Mouse (Mus musculus): Measurements from ENCODE around the gene Afdn. TPM values are rescaled to one million over a fixed set of nuclear protein-coding genes. Genes with fewer than 3 reads are reported as not detected.

Gene Afdn
- total RNA-seq (2014; fragmentation: Nextera tagmentation): 0.59 and 3.3 TPM in 2 replicates
- total RNA-seq (2017): 4.8 and 10.6 TPM in 2 replicates

DNA sequence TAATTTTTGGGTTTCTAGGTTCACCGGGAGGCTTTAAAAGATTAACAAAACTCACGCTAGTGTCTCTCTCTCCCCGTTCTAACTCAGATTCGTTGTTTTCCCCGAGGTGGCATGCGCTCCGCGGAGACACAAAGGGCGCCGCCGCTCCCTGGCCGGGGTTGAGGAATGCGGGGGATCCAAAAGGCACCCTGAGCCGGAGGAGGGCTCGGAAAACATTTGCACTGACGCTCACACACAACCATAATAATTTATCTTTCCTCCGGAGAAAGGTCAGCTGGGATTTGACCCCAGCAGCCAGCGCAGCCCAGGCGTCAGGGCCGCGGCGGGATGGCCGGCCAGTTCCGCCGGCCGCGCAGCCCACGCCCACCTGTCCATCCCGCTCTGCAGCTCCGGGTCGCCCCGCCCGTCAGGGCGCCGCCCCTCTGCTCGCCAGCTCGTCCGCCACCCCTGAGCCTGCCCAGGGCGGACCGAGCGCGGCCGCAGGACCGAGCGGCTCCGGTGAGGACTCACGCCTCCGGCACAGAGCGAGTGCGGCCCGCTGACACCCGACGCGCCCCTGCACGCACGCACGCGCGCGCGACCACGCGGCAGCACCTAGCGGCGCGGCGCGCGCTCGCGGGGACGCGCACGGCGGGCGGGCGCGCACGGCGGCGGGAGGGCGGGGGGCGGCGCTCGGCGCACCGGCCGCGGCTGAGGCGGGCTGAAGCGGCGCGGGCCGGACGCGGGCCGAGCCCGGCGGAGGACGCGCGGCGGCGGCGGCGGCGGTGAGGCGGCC lies at the start of gene Afdn:
Afdn (plus strand) TSS at position 687 of the 775 bp plus-strand sequence.
- peak; percentile 75 for ATAC-seq (replicated peaks; ENCODE audit: low FRiP score, low TSS enrichment, poor library complexity, severe bottlenecking)

- no peak for ATAC-seq (replicated peaks; ENCODE audit: low FRiP score, low TSS enrichment, poor library complexity, severe bottlenecking)
Measured at GRCm38 (mm10) chr17:13711173-13711572, 49.2 kb upstream of the Afdn start.

GRCm38 (mm10) chr17:13712116-13712515 lies 48.2 kb upstream of the Afdn start:
- no peak for ATAC-seq (replicated peaks; ENCODE audit: low FRiP score, low TSS enrichment, poor library complexity, severe bottlenecking)

GRCm38 (mm10) chr17:13712518-13712917 lies 47.8 kb upstream of the Afdn start:
- ATAC-seq (replicated peaks; ENCODE audit: low FRiP score, low TSS enrichment, poor library complexity, severe bottlenecking): no peak

GRCm38 (mm10) chr17:13714128-13714527 lies 46.2 kb upstream of the Afdn start:
- no peak for ATAC-seq (replicated peaks; ENCODE audit: low FRiP score, low TSS enrichment, poor library complexity, severe bottlenecking)

DNA sequence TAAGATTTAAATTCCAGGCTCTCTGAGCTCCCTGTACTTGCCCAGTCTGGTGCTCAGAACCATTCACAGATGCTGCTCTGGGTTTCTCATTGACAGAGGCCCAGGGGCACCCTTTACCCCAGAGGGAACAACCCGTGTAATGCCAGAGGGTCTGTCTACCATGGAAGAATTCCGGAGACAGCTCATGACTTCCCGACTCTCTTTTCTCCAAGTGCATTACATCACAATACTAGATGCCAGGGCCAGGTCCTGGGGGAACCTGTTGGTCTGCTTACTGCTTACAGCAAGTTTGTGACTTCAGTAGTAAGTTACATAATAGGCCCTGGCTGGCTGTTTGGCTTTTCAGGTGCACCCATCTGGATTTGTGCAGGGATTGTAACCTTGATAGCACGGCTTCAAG lies 45.7 kb upstream of the Afdn start:
- ATAC-seq (replicated peaks; ENCODE audit: low FRiP score, low TSS enrichment, poor library complexity, severe bottlenecking): no peak

DNA sequence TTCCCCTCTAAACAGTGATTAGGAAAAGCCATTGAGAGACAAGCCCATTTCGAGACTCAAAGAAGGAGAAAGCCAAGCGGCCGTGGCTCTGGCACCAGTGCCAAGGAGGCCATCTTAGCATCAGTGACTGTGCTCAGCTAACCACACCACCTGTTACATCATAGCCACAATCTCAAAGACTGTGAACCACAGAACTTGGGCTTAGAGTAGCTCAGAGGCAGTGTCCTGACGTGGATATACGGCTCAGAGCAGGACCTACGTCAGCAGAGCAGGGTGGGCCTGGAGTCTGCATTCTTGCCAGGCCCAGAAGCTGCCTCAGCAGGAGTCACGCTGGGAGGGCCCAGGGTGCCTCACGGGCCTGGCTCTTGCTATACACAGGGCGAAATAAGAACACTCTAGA lies 44.8 kb upstream of the Afdn start:
- 0 out of 2 replicates have a peak, but pooled peaks have one; percentile 41 for ATAC-seq (replicated peaks; ENCODE audit: low FRiP score, low TSS enrichment, poor library complexity, severe bottlenecking)

DNA sequence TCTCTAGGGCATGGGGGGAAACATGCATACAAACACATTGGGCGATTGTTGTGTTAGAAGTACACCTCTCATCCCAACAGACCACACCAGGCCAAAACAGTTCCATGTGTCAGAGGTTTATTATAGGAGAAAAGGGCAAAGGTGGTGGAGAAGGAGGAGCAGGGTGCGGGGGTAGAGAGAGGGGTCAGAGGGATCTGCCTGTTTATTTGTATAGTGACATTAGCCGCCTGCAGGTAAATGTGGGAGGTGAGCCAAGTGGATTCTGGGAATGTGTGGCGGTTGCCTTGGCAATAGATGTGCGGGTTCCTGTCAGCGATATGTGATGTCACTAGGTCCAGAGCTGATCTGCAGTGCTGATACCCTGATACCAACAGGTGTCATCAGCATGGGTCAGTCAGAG lies 44.0 kb upstream of the Afdn start:
- no peak for ATAC-seq (replicated peaks; ENCODE audit: low FRiP score, low TSS enrichment, poor library complexity, severe bottlenecking)

DNA sequence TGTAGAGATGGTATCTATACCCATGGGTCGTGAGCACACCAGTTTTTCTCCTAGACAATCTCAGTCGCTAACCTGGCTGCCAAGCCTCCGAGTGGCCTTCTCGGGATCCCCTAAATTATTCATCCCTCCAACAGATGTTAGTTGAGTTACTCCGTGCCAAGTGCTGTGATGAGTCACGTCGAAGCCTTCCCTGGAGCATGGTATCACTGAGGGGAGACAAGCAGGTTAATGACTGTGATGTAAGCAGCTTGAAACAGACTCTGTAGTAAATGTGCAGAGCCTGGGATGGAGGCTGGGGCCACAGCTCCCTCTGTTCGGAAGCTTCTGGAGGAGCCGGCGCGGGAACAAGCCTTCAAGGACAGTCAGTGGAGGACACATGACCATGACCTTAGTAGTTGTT lies 42.9 kb upstream of the Afdn start:
- no peak for ATAC-seq (replicated peaks; ENCODE audit: low FRiP score, low TSS enrichment, poor library complexity, severe bottlenecking)

GRCm38 (mm10) chr17:13720187-13720586 lies 40.2 kb upstream of the Afdn start:
- ATAC-seq (replicated peaks; ENCODE audit: low FRiP score, low TSS enrichment, poor library complexity, severe bottlenecking): no peak

DNA sequence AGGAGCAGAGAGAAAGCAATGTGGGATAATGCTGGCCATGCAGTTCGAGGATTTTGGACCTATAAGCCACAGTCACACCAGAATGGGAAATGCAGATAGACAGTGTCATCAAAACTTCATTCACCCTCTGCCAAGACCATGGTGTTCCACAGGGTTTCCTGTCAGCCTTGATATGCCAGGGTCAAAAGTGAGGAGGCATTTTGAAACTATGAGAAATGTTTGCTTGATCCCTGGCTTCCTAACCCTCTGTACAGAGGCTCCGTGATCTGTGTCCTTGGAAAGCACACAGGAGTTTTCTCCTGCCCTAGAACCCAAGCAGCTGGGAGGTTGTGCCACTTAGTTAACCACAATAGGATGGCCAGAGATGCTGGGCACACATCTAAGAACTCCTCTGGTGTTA lies 39.0 kb upstream of the Afdn start:
- no peak for ATAC-seq (replicated peaks; ENCODE audit: low FRiP score, low TSS enrichment, poor library complexity, severe bottlenecking)

DNA sequence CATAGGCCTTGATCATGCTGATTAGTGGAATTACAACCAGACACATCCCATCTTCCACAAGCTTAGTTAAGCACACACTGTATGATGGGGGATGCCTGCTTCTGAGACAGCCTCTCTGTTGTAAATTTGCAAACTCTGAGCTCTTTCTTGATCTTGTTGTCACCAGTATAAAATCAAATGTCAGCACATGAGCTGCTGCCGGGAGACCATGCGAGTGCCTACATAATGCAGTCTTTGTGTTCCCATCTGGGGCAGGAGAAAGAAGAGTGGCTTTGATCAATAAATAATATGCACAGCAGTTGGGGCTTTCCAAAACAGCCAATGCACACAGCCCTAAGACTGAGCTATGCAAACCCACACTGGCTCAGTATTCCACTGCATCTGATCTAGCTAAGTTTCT lies 37.9 kb upstream of the Afdn start:
- ATAC-seq (replicated peaks; ENCODE audit: low FRiP score, low TSS enrichment, poor library complexity, severe bottlenecking): no peak

DNA sequence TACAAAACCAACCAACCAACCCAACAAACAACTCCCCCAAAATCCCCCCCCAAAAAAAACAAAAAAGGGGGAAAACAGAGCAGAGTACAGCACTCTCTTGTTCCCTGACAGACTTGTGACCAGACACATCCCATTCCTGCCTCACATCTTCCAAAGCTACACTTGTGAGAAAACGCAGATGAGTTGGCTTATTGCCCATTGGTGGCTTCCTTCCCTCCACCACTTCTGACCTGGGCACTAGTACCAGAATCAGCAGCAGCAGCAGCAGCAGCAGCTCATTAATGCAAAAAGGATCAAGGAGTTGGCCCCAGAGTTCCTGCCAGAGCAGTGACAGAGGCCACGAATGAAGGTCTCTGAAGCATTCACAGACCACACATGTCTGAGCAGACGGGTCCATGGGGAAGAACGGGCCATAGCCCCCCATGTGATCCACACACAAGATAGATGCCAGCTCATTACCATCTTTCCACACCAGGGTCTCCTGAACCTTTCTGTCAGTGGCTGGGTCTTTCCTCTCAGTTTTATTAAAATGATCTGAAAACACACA lies 35.3 kb upstream of the Afdn start:
- no peak for ATAC-seq (replicated peaks; ENCODE audit: low FRiP score, low TSS enrichment, poor library complexity, severe bottlenecking)

GRCm38 (mm10) chr17:13726832-13727355 lies 33.4 kb upstream of the Afdn start:
- no peak for ATAC-seq (replicated peaks; ENCODE audit: low FRiP score, low TSS enrichment, poor library complexity, severe bottlenecking)

DNA sequence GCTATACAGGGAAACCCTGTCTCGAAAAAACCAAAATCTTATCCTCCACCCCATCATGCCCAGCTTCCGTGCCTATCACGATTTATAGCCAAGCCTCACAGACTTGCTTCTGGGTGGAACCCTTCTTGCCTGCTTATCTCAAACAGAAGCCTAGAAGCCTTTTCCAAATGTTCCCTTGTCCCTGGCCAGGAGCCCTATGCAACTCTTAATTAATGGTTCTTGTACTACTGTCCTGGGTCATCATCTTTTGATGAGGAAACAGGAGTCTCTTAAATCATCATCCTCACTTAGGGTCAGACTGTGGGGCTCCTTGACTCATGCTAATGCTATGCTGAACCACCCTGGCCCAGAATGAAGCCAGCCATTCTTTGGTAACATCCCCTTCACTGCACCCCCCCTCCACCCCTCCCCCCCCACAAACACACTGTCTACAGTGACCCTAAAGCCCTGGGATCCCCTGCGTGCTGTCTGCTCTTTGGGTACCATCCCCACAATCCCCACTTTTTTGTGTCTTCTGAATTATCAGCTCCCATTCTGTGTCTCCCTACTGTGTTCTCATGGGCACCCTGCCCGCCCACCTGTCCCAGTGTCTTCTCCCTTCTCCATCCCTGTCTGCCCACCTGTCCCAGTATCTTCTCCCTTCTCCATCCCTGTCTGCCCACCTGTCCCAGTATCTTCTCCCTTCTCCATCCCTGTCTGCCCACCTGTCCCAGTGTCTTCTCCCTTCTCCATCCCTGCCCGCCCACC lies 29.2 kb upstream of the Afdn start:
- ATAC-seq (replicated peaks; ENCODE audit: low FRiP score, low TSS enrichment, poor library complexity, severe bottlenecking): no peak

GRCm38 (mm10) chr17:13731727-13732112 lies 28.6 kb upstream of the Afdn start:
- no peak for ATAC-seq (replicated peaks; ENCODE audit: low FRiP score, low TSS enrichment, poor library complexity, severe bottlenecking)

DNA sequence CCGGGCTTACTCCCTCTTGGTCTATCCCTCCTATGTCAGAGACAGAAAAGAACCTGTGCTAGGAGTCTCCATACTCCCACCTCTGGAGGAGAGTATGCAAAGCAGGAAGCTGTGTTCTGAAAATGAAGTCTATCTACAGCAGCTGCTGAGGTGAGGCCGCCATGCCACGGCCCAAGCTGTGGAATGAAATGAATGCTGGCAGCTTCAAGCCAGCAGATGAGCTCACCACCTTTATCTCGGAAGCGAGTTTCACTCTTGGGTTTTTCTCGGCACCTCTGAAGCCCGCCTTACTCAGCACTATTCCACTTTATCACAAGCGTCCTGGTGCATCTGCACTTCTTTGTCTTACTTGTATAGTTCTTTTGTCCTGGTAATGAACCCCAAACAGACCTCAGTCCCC lies 27.7 kb upstream of the Afdn start:
- ATAC-seq (replicated peaks; ENCODE audit: low FRiP score, low TSS enrichment, poor library complexity, severe bottlenecking): no peak

DNA sequence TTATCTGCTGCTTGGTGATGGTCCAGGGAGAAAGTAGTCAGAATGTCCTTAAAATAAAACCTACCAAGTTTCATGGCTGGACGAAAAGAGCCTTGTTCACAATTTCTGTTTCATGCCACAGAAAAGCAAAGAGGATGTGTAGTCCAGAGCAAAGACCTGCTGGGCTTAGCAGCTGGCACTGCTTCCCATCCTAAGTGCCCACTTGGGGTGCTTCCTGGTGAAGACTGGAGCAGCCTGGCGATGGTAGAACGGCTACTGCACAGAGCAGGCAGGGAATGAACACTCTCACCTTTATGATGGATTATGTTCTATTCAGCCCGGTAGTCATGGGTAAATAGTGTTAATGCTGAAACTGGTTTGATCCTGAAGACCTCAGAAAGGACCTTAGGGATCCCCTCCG lies 26.4 kb upstream of the Afdn start:
- ATAC-seq (replicated peaks; ENCODE audit: low FRiP score, low TSS enrichment, poor library complexity, severe bottlenecking): no peak

DNA sequence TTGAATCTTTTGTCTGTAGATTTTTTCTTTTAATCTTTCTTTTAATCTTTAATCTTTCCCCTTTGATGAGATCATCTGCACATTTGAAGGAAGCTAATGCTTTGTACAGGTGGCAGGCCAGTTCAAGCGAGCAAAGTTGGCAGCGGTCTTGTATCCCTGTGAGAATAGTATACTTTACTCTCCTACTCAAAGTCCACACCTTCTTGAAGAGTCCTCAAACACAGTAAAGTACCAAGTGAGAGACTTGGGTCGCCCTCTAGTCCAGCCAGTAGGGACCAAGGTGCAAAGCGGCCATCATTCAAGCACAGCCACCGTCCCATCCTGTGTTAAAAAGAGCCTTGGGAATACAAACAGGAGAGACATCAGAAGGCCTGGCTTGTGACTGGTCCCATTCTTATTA lies 25.3 kb upstream of the Afdn start:
- no peak for ATAC-seq (replicated peaks; ENCODE audit: low FRiP score, low TSS enrichment, poor library complexity, severe bottlenecking)

DNA sequence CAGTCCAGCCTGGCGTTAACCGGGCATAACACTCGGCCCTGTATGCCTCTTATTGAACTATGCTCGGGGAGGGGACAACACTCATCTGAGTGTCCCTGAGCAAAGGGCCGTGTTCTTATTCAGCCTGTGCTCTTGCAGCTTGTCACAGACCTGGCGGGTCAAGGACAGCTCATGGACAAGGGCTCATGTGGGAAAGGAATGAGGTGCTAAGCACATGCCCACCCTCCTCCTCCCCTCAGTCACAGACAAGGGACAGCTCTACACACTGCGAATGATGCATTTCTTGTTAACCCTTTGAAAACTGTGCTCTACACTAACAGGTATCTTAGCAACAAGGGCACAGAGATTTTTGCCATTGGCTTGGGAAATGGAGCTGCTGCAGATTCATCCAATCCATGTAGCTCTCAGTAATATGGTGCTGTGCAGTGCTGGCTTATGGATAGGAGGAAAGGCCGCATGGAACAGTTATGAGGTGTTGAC lies 24.5 kb upstream of the Afdn start:
- no peak for ATAC-seq (replicated peaks; ENCODE audit: low FRiP score, low TSS enrichment, poor library complexity, severe bottlenecking)

Measured in megakaryocyte-erythroid progenitor cell, adult 5-6 weeks (primary cell).